Mouse (Mus musculus) neural tube, embryonic 14.5 days (tissue): ENCODE results near the gene Slc48a1. TPM values are rescaled to one million over a fixed set of nuclear protein-coding genes. Genes with fewer than 3 reads are reported as not detected.

Experiments used
- ATAC-seq: fragments of 200-750 bp; cut with Nextera tagmentation; 2 replicates; pipeline ENCODE4 v1.8.0; 2017; ENCODE audit warnings: low read depth, mild to moderate bottlenecking, moderate TSS enrichment, moderate library complexity
- H3K27ac ChIP-seq: fragments of 300-500 bp; sonication (generic); 2 replicates; pipeline ENCODE4 v1.5.1; 2014; ENCODE audit warnings: low read depth, mild to moderate bottlenecking, control low read depth, low read length, moderate library complexity, mixed read lengths
- H3K27me3 ChIP-seq: fragments of 300-500 bp; sonication (generic); 2 replicates; pipeline ENCODE4 v1.6.1; 2014; ENCODE audit warnings: low read length; ENCODE audit not compliant: control insufficient read depth, insufficient read depth
- H3K36me3 ChIP-seq: fragments of 300-500 bp; sonication (generic); 2 replicates; pipeline ENCODE4 v1.6.1; 2014; ENCODE audit warnings: low read length, mixed read lengths; ENCODE audit not compliant: control insufficient read depth, insufficient read depth
- H3K4me1 ChIP-seq: fragments of 300-500 bp; sonication (generic); 2 replicates; pipeline ENCODE4 v1.6.1; 2014; ENCODE audit warnings: low read length; ENCODE audit not compliant: control insufficient read depth, insufficient read depth
- H3K4me2 ChIP-seq: fragments of 300-500 bp; sonication (generic); 2 replicates; pipeline ENCODE4 v1.6.1; 2014; ENCODE audit warnings: mild to moderate bottlenecking, low read depth, low read length, control low read depth
- H3K4me3 ChIP-seq: fragments of 300-500 bp; sonication (generic); 2 replicates; pipeline ENCODE4 v1.5.1; 2014; ENCODE audit warnings: low read depth, low read length, control low read depth, mixed read lengths
- H3K9ac ChIP-seq: fragments of 300-500 bp; sonication (generic); replicated peaks from 2 replicates; pipeline ENCODE4 v1.6.1; 2014; ENCODE audit warnings: low read depth, mild to moderate bottlenecking, control low read depth, low read length, mixed read lengths
- H3K9me3 ChIP-seq: fragments of 300-500 bp; sonication (generic); 2 replicates; pipeline ENCODE4 v1.6.1; 2016; ENCODE audit warnings: low read length; ENCODE audit not compliant: control insufficient read depth
- WGBS: fragments of 180-500 bp; shearing (Covaris S2); extraction: QIAGEN DNeasy Blood & Tissue Kit; methylation state at CpG from one replicate; pipeline ENCODE4 v1.1.7; 2014; 5-methylcytosine and 5-hydroxymethylcytosine counted together
- polyA plus RNA-seq: library from polyadenylated mRNA; unstranded; fragments of >200 nt; fragmentation: Nextera tagmentation; extraction: Ambion mirVana; gene quantifications from 2 replicates; pipeline ENCODE4 v1.2.1, GENCODE M21; 2014

Gene Slc48a1
- polyA plus RNA-seq, 1 experiment from 2014 or later, result 104 TPM

GRCm38 (mm10) chr15:97748964-97749363 lies 29.4 kb upstream of the Slc48a1 start:
- Histone ChIP-seq H3K9me3 (no peaks in the 10 kb centered on the region), H3K9ac (no peak overlapping the region), H3K27ac (no peak overlapping the region), H3K27me3 (no peaks in the 10 kb centered on the region), H3K4me1 (peaks cover 17% of the 10 kb centered on the region; the same call in 1 of the 2 replicates), H3K4me2 (no peak overlapping the region), H3K4me3 (no peak overlapping the region), H3K36me3 (no peaks in the 10 kb centered on the region)
- no peak for ATAC-seq
- WGBS, result 92% methylated on average over 4 of the region's 4 CpGs

DNA sequence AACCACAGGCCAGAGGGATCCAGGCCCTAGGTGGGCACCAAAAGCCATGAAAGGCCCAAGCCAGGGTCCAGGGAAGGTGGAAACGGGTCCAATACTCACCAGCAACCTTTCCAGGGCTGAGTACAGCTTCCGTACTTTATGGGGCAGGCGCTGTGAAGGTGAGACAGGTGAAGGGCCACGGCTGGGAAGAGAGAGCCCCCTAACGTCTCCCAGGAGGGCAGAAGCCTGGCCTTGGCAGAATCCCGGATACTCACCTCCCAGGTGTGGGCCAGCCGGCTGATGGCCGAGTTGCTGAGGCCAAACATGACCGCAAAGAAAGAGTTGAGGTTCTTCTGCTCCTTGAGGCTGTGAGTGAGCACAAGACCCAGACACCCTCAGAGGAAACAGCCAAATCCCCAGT lies 28.9 kb upstream of the Slc48a1 start:
- Histone ChIP-seq H3K4me3 (no peak overlapping the region), H3K9me3 (no peaks in the 10 kb centered on the region), H3K9ac (no peak overlapping the region), H3K27ac (no peak overlapping the region), H3K27me3 (no peaks in the 10 kb centered on the region), H3K4me2 (no peak overlapping the region), H3K36me3 (no peaks in the 10 kb centered on the region), H3K4me1 (peaks cover 21% of the 10 kb centered on the region; the same call in 1 of the 2 replicates)
- ATAC-seq, result no peak
- 95% methylated on average over 9 of the region's 9 CpGs for WGBS

DNA sequence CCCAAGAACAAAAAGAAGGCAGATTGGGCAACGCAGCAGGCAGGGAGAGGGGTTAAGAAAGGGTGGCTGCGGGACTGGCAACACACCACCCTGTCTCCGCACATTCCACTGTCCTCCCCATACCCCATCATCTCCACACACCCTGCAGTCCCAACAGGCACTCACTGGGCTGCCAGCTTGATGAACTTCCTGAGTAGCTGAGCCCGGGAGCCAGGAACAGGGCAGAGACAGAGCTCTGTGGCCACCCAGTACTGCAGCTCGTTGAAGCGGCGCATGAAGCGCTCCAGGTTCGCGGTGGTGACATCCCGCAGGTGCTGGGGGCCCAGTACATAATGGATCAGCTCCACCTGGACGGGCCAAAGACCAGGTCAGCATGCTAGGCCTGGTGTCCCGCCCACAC lies 28.5 kb upstream of the Slc48a1 start:
- Histone ChIP-seq H3K27ac (no peak overlapping the region), H3K9ac (no peak overlapping the region), H3K36me3 (no peaks in the 10 kb centered on the region), H3K27me3 (no peaks in the 10 kb centered on the region), H3K4me2 (no peak overlapping the region), H3K4me3 (no peak overlapping the region), H3K4me1 (peaks cover 19% of the 10 kb centered on the region; the same call in 1 of the 2 replicates), H3K9me3 (no peaks in the 10 kb centered on the region)
- ATAC-seq, result no peak
- WGBS, result 93% methylated on average over 13 of the region's 13 CpGs

GRCm38 (mm10) chr15:97750697-97751096 lies 27.6 kb upstream of the Slc48a1 start:
- Histone ChIP-seq H3K9me3 (no peaks in the 10 kb centered on the region), H3K4me3 (no peak overlapping the region), H3K4me2 (no peak overlapping the region), H3K27ac (peak overlapping the region; percentile 44; the same call in 1 of the 2 replicates), H3K36me3 (no peaks in the 10 kb centered on the region), H3K27me3 (no peaks in the 10 kb centered on the region), H3K9ac (no peak overlapping the region), H3K4me1 (peaks cover 14% of the 10 kb centered on the region; the same call in 1 of the 2 replicates)
- ATAC-seq, result peak; percentile 91
- 15% methylated on average over 12 of the region's 12 CpGs for WGBS

GRCm38 (mm10) chr15:97751676-97752075 lies 26.6 kb upstream of the Slc48a1 start:
- Histone ChIP-seq H3K27me3 (no peaks in the 10 kb centered on the region), H3K4me1 (peaks cover 14% of the 10 kb centered on the region; the same call in 1 of the 2 replicates), H3K36me3 (no peaks in the 10 kb centered on the region), H3K9ac (no peak overlapping the region), H3K4me2 (no peak overlapping the region), H3K4me3 (no peak overlapping the region), H3K27ac (no peak overlapping the region), H3K9me3 (no peaks in the 10 kb centered on the region)
- WGBS, result 81% methylated on average over 2 of the region's 2 CpGs
- ATAC-seq, result no peak

- Histone ChIP-seq H3K27ac (no peak overlapping the region), H3K9ac (no peak overlapping the region), H3K4me2 (no peak overlapping the region), H3K36me3 (no peaks in the 10 kb centered on the region), H3K9me3 (no peaks in the 10 kb centered on the region), H3K27me3 (no peaks in the 10 kb centered on the region), H3K4me1 (peaks cover 14% of the 10 kb centered on the region; the same call in 1 of the 2 replicates), H3K4me3 (no peak overlapping the region)
- WGBS, result 90% methylated on average over 5 of the region's 5 CpGs
- no peak for ATAC-seq
Observed at GRCm38 (mm10) chr15:97752491-97752890, 25.8 kb upstream of the Slc48a1 start.

- ATAC-seq, result no peak
- 59% methylated on average over 6 of the region's 6 CpGs for WGBS
- H3K9ac ChIP-seq, result no peak overlapping the region
Observed at GRCm38 (mm10) chr15:97754476-97754875, 23.8 kb upstream of the Slc48a1 start.

GRCm38 (mm10) chr15:97755361-97755760 lies 23.0 kb upstream of the Slc48a1 start:
- no peak overlapping the region for H3K9ac ChIP-seq
- no peaks in the 10 kb centered on the region for H3K36me3 ChIP-seq
- no peak overlapping the region for H3K4me2 ChIP-seq
- ATAC-seq, result no peak
- WGBS, result 53% methylated on average over 8 of the region's 8 CpGs
- H3K27me3 ChIP-seq, result no peaks in the 10 kb centered on the region
- H3K4me1 ChIP-seq, result peaks cover 12% of the 10 kb centered on the region; the same call in 1 of the 2 replicates
- no peak overlapping the region for H3K27ac ChIP-seq
- H3K4me3 ChIP-seq, result no peak overlapping the region
- H3K9me3 ChIP-seq, result no peaks in the 10 kb centered on the region

More at GRCm38 (mm10) chr15:97754476-97754875, 23.8 kb upstream of the Slc48a1 start:
- H3K4me2 ChIP-seq, result no peak overlapping the region
- no peak overlapping the region for H3K4me3 ChIP-seq
- H3K36me3 ChIP-seq, result no peaks in the 10 kb centered on the region
- no peak overlapping the region for H3K27ac ChIP-seq
- no peaks in the 10 kb centered on the region for H3K9me3 ChIP-seq
- no peaks in the 10 kb centered on the region for H3K27me3 ChIP-seq
- H3K4me1 ChIP-seq, result peaks cover 14% of the 10 kb centered on the region; the same call in 1 of the 2 replicates

DNA sequence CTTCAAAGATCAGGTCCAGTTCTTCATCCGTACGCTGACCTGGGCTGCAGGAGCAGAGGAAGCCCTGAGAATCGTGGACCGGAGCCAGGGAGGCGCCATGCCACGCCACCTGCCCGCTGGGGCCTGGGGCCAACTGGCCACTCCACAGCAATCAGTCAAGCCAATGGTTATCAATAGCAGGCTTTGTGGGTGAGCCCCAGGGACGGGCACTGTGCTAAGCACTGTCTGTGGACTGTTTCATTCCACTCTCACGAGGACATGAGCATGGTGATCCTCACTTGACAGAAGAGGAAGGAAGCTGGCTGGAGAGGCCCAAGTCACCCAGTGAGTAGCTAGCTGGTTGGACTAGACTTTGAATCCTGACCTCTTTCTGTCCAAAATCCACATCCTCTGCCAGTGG lies 18.3 kb upstream of the Slc48a1 start:
- no peak overlapping the region for H3K9ac ChIP-seq
- no peak overlapping the region for H3K27ac ChIP-seq
- ATAC-seq, result no peak
- H3K4me3 ChIP-seq, result no peak overlapping the region
- peaks cover 5% of the 10 kb centered on the region; the same call in 1 of the 2 replicates for H3K4me1 ChIP-seq
- 86% methylated on average over 9 of the region's 9 CpGs for WGBS
- no peaks in the 10 kb centered on the region for H3K9me3 ChIP-seq
- no peak overlapping the region for H3K4me2 ChIP-seq
- H3K36me3 ChIP-seq, result no peaks in the 10 kb centered on the region
- H3K27me3 ChIP-seq, result no peaks in the 10 kb centered on the region
